Mouse (Mus musculus) forebrain, embryonic 15.5 days (tissue): ENCODE data around the gene Arf1. TPM values are rescaled to one million over a fixed set of nuclear protein-coding genes. Genes with fewer than 3 reads are reported as not detected.

ENCODE experiments used
- ATAC-seq: fragments of 200-750 bp; cut with Nextera tagmentation; replicated peaks from 2 replicates; pipeline ENCODE4 v1.8.0; 2017; ENCODE audit warnings: mild to moderate bottlenecking, moderate TSS enrichment, moderate library complexity
- H3K27ac ChIP-seq: fragments of 300-500 bp; sonication (generic); replicated peaks from 2 replicates; pipeline ENCODE4 v1.5.1; 2015; ENCODE audit warnings: mild to moderate bottlenecking, inconsistent platforms
- H3K27me3 ChIP-seq: fragments of 300-500 bp; sonication (generic); 2 replicates; pipeline ENCODE4 v1.6.1; 2015; ENCODE audit warnings: inconsistent platforms
- H3K36me3 ChIP-seq: fragments of 300-500 bp; sonication (generic); 2 replicates; pipeline ENCODE4 v1.6.1; 2015; ENCODE audit warnings: mild to moderate bottlenecking, inconsistent platforms
- H3K4me1 ChIP-seq: fragments of 300-500 bp; sonication (generic); 2 replicates; pipeline ENCODE4 v1.6.1; 2015; ENCODE audit warnings: inconsistent platforms
- H3K4me2 ChIP-seq: fragments of 300-500 bp; sonication (generic); replicated peaks from 2 replicates; pipeline ENCODE4 v1.6.1; 2015; ENCODE audit warnings: mild to moderate bottlenecking, inconsistent platforms
- H3K4me3 ChIP-seq: fragments of 300-500 bp; sonication (generic); 2 replicates; pipeline ENCODE4 v1.5.1; 2015; ENCODE audit warnings: mild to moderate bottlenecking, inconsistent platforms
- H3K9ac ChIP-seq: fragments of 300-500 bp; sonication (generic); replicated peaks from 2 replicates; pipeline ENCODE4 v1.6.1; 2015; ENCODE audit warnings: mild to moderate bottlenecking, inconsistent platforms
- H3K9me3 ChIP-seq: fragments of 300-500 bp; sonication (generic); 2 replicates; pipeline ENCODE4 v1.6.1; 2016; ENCODE audit warnings: inconsistent platforms
- WGBS: fragments of 180-500 bp; shearing (Covaris S2); methylation state at CpG from one replicate; pipeline ENCODE4 v1.1.7; 2015; ENCODE audit warnings: mixed read lengths; 5-methylcytosine and 5-hydroxymethylcytosine counted together
- polyA plus RNA-seq: library from polyadenylated mRNA; unstranded; fragments of >200 nt; fragmentation: Nextera tagmentation; extraction: Ambion mirVana; gene quantifications from 2 replicates; pipeline ENCODE4 v1.2.1, GENCODE M21; 2015

Arf1 gene
- polyA plus RNA-seq, 1 experiment from 2014 or later: 626 TPM

DNA sequence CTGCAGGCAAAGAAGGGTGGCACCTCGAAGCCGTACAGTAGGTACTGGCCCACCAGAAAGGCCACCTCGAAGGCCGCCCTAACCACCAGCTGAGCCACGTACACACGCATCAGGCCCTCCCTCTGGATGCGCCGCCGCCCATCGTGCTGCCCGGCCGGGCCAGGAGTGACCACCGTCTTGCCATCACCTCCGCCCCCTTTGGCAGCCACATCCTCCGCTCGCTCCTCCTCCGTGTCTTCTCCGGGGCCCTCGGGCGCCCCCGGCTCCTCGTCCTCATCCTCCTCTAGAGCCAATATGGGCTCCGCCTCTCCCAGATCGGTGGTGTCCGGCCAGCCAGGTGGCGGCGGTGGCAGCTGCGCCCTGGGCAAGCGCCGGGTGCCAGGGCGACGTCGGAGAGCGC, 51.1 kb downstream of the Arf1 start:
- H3K4me2 ChIP-seq: no peak overlapping the region
- ATAC-seq: no peak
- WGBS: 7% methylated on average over 34 of the region's 34 CpGs
- H3K9me3 ChIP-seq: no peaks in the 10 kb centered on the region
- H3K9ac ChIP-seq: no peak overlapping the region
- 0 out of 2 replicates have a peak, but pooled peaks cover 4% of the 10 kb centered on the region for H3K4me1 ChIP-seq
- H3K27ac ChIP-seq: no peak overlapping the region
- H3K27me3 ChIP-seq: peaks cover 55% of the 10 kb centered on the region
- no peak overlapping the region for H3K4me3 ChIP-seq
- no peaks in the 10 kb centered on the region for H3K36me3 ChIP-seq

DNA sequence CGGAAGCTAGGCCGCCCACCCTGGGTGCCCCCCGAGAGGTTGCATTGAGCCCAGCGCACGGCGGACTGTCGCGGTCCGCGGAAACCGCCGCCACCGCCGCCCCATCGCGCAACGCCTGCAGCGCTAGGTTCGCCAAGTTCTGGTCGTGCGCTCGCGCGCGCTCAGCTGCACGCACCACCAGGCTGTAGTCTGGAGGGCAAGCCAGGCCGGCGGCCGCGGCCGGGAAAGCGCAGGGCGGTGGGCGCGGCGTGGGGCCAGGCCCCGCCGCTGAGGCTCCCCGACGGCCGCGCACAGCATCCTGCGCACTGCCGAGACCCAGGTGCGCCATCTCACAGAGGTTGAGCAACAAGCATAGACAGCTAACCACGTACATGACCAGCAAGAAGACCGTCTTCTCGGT, 51.6 kb downstream of the Arf1 start:
- ATAC-seq: no peak
- WGBS: 3% methylated on average over 48 of the region's 48 CpGs
- no peak overlapping the region for H3K27ac ChIP-seq
- H3K4me2 ChIP-seq: no peak overlapping the region
- H3K4me1 ChIP-seq: 0 out of 2 replicates have a peak, but pooled peaks cover 4% of the 10 kb centered on the region
- H3K36me3 ChIP-seq: no peaks in the 10 kb centered on the region
- H3K4me3 ChIP-seq: no peak overlapping the region
- H3K9ac ChIP-seq: no peak overlapping the region
- peaks cover 55% of the 10 kb centered on the region for H3K27me3 ChIP-seq
- H3K9me3 ChIP-seq: no peaks in the 10 kb centered on the region

DNA sequence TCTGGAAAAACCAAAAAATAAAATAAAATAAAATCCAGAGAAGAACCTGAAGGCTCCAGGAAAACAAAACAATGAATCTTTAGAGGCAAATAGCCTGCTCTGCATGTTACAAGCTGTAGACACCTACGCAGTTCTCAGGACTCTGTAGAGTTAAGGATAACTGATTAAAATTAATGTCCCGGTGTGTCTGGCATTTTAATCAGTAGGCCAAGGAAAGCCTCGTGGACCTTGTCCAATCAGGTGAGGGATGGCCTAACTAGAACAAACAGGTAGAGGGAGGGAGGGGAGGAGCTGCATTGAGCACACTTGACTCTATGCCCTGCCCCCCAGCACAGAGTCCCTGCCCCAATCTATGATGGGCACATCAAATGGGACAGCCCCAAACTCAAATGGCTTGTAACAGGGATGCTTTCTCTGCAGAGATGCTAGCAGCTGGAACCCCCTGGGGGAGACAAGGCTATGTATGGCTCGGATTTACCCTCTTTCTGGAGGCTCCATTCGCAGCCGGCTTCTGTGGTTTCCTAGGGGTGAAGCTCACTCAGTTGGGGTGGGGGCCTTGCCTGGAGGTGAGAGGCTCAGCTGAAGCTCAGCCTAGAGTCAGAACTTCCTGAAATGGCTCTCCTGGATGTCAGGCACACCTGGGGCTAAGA, 53.8 kb downstream of the Arf1 start:
- Histone ChIP-seq H3K9me3 (no peaks in the 10 kb centered on the region), H3K36me3 (no peaks in the 10 kb centered on the region), H3K4me1 (0 out of 2 replicates have a peak, but pooled peaks cover 4% of the 10 kb centered on the region), H3K4me2 (no peak overlapping the region), H3K4me3 (no peak overlapping the region), H3K27me3 (peaks cover 49% of the 10 kb centered on the region), H3K27ac (no peak overlapping the region), H3K9ac (no peak overlapping the region)
- no peak for ATAC-seq
- 56% methylated on average over 6 of the region's 6 CpGs for WGBS

DNA sequence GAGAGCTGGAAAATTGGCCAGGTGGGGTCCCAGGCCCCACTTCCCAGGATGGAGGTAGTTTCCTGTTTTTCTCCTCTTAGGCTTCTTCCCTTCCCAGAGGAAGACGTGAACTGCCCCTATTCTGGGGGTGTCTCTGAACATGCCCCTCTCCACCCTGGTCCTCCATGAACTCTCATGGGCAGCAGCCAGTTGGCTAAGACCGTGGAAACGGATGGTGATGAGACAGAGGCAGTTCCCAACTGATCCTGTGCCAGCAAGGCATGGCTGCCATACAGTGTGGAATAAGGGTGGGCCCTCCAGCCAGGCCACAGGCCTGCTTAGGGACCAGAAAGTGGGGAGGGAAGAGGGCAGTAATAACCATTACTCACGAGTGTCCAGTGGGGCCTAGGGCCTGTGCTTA, 57.5 kb downstream of the Arf1 start:
- Histone ChIP-seq H3K27me3 (peaks cover 15% of the 10 kb centered on the region), H3K9ac (no peak overlapping the region), H3K9me3 (no peaks in the 10 kb centered on the region), H3K36me3 (no peaks in the 10 kb centered on the region), H3K27ac (no peak overlapping the region), H3K4me1 (no peaks in the 10 kb centered on the region), H3K4me2 (no peak overlapping the region), H3K4me3 (no peak overlapping the region)
- WGBS: 63% methylated on average over 4 of the region's 4 CpGs
- ATAC-seq: no peak

DNA sequence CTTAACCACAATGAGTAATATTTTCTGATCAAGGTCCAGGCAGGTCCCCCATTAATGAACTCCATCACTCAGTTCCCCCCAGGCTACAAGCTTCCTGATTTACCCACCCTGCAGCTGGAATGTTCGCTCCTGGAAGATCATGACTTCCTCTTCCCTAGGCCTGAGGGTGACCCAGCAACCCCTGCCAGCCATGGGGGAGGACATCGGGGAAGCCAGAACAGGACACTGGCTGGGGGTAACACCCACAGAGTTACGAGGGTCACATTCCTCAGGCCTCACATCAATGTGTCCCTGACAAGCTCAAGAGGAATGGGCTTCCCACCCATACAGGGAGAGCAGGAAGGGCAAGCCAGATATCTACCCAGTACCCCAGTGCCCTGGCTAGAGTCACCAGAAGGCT, 58.3 kb downstream of the Arf1 start:
- no peaks in the 10 kb centered on the region for H3K9me3 ChIP-seq
- H3K4me1 ChIP-seq: no peaks in the 10 kb centered on the region
- ATAC-seq: no peak
- no peak overlapping the region for H3K27ac ChIP-seq
- peaks cover 7% of the 10 kb centered on the region for H3K27me3 ChIP-seq
- no peak overlapping the region for H3K4me3 ChIP-seq
- H3K4me2 ChIP-seq: no peak overlapping the region
- no peaks in the 10 kb centered on the region for H3K36me3 ChIP-seq
- WGBS: 78% methylated on average over 3 of the region's 3 CpGs
- H3K9ac ChIP-seq: no peak overlapping the region

DNA sequence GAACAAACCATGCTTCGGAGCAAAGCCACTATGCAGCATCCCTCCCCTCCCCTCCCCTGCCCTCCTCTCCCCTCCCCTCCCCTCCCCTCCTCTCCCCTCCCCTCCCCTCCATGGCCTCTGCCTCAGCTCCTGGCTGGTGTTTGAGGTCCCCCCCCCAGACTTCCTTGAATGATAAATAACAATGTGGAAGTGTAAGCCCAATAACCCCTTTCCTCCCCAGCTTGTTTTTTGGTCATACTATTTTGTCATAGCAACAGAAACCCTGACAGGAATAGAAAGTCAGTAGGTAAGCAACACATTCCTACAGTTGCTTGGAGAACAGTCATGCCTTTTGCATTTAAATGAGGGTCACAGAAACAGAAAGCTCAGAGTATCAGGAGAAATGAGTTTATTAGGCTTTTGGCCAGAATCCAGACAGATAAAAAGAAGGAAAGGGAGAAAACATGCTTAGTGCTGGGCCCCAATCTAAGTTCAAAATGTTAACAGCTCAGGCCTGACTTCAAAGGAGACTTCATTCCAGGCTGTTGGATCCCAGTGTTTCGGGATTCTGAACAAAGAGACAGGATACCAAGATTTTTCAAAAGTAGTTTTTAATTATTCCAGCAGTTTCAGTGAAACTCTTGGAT, 62.3 kb downstream of the Arf1 start:
- Histone ChIP-seq H3K9ac (no peak overlapping the region), H3K4me1 (peaks cover 16% of the 10 kb centered on the region), H3K27me3 (no peaks in the 10 kb centered on the region), H3K9me3 (no peaks in the 10 kb centered on the region), H3K4me3 (no peak overlapping the region), H3K27ac (no peak overlapping the region), H3K4me2 (no peak overlapping the region), H3K36me3 (no peaks in the 10 kb centered on the region)
- WGBS: 41% methylated on average over 2 of the region's 2 CpGs
- ATAC-seq: no peak

DNA sequence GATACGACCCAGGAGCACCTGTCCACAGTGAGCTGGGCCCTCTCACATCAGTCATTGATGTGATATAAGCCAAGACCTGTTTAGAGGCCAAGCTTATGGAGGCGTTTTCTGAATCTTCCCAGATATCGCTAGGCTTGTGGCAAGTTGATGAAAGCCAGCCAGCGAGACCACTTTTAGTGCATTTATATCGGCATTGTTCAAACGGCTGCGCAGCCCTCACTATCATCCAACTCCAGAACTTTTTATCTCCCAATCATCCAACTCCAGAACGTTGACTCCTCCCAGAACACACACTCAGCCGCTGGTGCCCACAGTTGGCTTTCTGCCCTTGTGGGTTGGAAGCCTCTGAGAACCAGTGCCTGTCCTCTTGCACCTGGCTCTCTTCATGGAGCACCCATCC, 63.7 kb downstream of the Arf1 start:
- H3K9me3 ChIP-seq: no peaks in the 10 kb centered on the region
- no peak overlapping the region for H3K9ac ChIP-seq
- H3K27me3 ChIP-seq: no peaks in the 10 kb centered on the region
- no peak for ATAC-seq
- H3K4me1 ChIP-seq: peaks cover 16% of the 10 kb centered on the region
- H3K27ac ChIP-seq: peak overlapping the region; percentile 98; the same call in 1 of the 2 replicates
- 84% methylated on average over 9 of the region's 9 CpGs for WGBS
- H3K4me3 ChIP-seq: peak overlapping the region; percentile 60; the same call in 1 of the 2 replicates
- H3K4me2 ChIP-seq: peak overlapping the region; percentile 45
- H3K36me3 ChIP-seq: no peaks in the 10 kb centered on the region

DNA sequence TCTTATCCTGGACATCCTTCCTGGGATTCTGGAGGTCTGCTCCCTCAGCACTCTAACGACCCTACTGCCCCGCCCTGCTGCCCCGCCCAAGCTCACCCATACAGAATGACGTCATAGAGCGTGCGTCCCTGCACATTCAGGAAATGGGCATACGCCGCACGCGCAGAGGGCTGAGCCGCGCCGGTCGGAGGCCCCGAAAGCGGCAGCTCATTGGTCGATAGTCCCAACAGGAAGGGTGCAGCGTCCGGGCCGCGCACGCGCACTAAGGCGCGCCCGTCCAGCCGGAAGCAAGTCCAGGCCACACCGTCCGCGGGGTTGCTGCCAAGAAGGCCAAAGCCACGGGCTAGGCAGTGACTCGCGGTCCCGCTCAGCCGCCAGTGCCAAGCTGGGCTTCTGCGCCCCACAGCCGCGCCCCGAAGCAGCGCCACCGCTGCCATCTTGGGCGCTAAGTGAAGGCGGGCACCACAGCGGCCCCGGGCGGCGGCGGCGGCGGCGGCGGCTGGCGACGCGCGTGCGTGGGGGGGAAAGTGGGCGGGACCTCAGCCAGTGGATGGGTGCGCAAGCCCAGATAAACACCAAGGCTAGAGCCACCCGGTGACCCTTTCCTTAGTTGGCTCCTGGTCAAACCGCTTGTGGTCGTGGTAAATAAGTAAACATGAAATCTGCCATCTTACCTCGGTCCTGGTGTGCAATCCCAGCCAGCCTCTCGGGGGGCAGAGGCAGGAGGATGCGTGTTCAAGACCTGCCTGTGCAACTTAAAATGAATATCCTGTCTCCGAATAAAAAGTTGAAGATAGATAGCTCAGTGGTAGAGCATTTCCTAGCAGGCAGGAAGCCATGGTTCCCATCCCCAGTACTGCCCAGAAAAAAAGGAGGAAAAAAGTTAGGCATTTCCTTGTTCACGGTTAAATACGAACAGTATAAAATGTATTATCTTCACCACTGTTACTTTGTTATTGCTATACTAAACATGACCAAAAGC, 64.5 kb downstream of the Arf1 start, which contains the start of gene Iba57:
Gene Iba57, minus strand, starts transcription at position 485 of the 982 bp plus-strand sequence.
- H3K4me2 ChIP-seq: peak within 1 kb of the TSS; percentile 59
- 3% methylated on average over 68 of the region's 68 CpGs for WGBS
- peak within 1 kb of the TSS; percentile 60 for H3K4me3 ChIP-seq
- peak within 1 kb of the TSS; percentile 70 for H3K9ac ChIP-seq
- no peaks in the 10 kb centered on the region for H3K9me3 ChIP-seq
- no peaks in the 10 kb centered on the region for H3K36me3 ChIP-seq
- no peaks in the 10 kb centered on the region for H3K27me3 ChIP-seq
- H3K4me1 ChIP-seq: peaks cover 16% of the 10 kb centered on the region
- H3K27ac ChIP-seq: peak within 1 kb of the TSS; percentile 98
- ATAC-seq: peak; percentile 99

DNA sequence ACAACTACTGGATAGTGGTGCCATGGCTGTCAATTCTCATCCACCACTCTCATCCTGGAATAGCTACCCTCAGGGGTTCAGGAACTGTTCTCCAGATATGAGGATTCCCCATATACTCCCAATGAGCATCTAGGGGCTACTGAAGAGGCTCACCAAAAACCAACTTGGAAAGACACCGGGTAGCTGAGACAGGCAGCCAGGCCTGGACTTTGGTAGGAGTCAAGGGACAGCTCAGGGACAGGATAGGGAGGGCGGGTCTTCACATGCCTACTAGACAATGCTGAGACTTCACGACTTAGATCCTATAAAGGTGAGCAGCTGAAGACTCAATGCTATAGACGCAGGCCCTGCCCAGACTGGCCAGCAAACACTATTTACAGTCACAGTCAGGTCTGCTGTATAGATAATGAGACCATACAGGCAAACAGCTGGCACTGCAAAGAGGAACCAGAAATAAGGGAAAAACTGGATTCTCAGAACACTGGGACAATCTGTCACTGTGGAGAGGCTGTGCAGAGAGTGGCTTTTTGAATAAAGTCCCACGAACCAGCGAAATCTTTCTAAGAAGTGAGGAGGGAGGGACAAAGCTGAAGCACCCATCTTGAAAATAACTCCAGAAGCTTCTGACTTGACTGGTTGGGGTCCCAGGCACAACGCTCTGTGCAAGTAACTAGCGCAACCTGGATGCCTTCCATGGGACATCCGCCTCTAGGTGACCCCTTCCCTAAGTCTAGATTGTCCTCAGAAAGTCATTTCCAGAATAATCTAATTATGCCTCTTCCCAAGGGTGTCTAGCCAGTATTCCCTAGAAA, 65.4 kb downstream of the Arf1 start:
- Histone ChIP-seq H3K9ac (peak overlapping the region; percentile 45), H3K9me3 (no peaks in the 10 kb centered on the region), H3K27me3 (no peaks in the 10 kb centered on the region), H3K4me1 (peaks cover 16% of the 10 kb centered on the region), H3K4me3 (peak overlapping the region; percentile 60), H3K36me3 (no peaks in the 10 kb centered on the region), H3K27ac (peak overlapping the region; percentile 98), H3K4me2 (peak overlapping the region; percentile 59)
- WGBS: 61% methylated on average over 9 of the region's 9 CpGs
- peak; percentile 3; the same call in 1 of the 2 replicates for ATAC-seq
